Mouse (Mus musculus) myocyte (in vitro differentiated cells): ENCODE measurements around the gene Gm20388. TPM values are rescaled to one million over a fixed set of nuclear protein-coding genes. Genes with fewer than 3 reads are reported as not detected.

Source experiments
- H3K27me3 ChIP-seq: one replicate; pipeline ENCODE4 v1.6.1; 2011; ENCODE audit not compliant: control insufficient read depth, insufficient read depth, insufficient read length
- H3K36me3 ChIP-seq: one replicate; pipeline ENCODE4 v1.6.1; 2011; ENCODE audit not compliant: control insufficient read depth, insufficient read depth
- H3K4me2 ChIP-seq: one replicate; pipeline ENCODE4 v1.6.1; 2011; ENCODE audit warnings: low read depth, control low read depth
- H3K4me3 ChIP-seq: one replicate; pipeline ENCODE4 v1.5.1; 2011; ENCODE audit warnings: mild to moderate bottlenecking, control low read depth, moderate library complexity
- H3K79me2 ChIP-seq: one replicate; pipeline ENCODE4 v1.6.1; 2011; ENCODE audit not compliant: control insufficient read depth, insufficient read depth
- H3ac ChIP-seq: one replicate; pipeline ENCODE4 v1.6.1; 2011; ENCODE audit not compliant: control insufficient read depth, insufficient read length
- CEBPB ChIP-seq: IDR thresholded peaks from 2 replicates; pipeline ENCODE4 v1.6.1; 2011; ENCODE audit warnings: mild to moderate bottlenecking, moderate library complexity; ENCODE audit not compliant: poor library complexity, insufficient read depth, severe bottlenecking
- E2F4 ChIP-seq: IDR thresholded peaks from one replicate; pipeline ENCODE4 v1.6.1; 2011; ENCODE audit warnings: mild to moderate bottlenecking, control low read depth, moderate library complexity; ENCODE audit not compliant: insufficient read depth
- MAX ChIP-seq: IDR thresholded peaks from one replicate; pipeline ENCODE4 v1.6.1; 2011; ENCODE audit warnings: low read depth, mild to moderate bottlenecking, control low read depth
- MYOD1 ChIP-seq, 3 experiments: IDR thresholded peaks; one replicate each; pipeline ENCODE4 v1.6.1; 2011; ENCODE audit warnings: control low read depth in 2 of 3, low read depth in 2 of 3, mild to moderate bottlenecking in 2 of 3, moderate library complexity in 1 of 3; ENCODE audit not compliant: insufficient read length in 2 of 3, control insufficient read depth in 1 of 3
- MYOG ChIP-seq, 3 experiments: IDR thresholded peaks; one replicate each; pipeline ENCODE4 v1.6.1; 2011; ENCODE audit warnings: control low read depth in 2 of 3, low read depth in 2 of 3, mild to moderate bottlenecking in 2 of 3; ENCODE audit not compliant: insufficient read length in 2 of 3, control insufficient read depth in 1 of 3, insufficient read depth in 1 of 3
- POLR2A ChIP-seq: IDR thresholded peaks from one replicate; pipeline ENCODE4 v1.6.1; 2011; ENCODE audit warnings: low read depth, mild to moderate bottlenecking, control low read depth, moderate library complexity; ENCODE audit not compliant: insufficient read length
- POLR2AphosphoS2 ChIP-seq: IDR thresholded peaks from one replicate; pipeline ENCODE4 v1.6.1; 2011; ENCODE audit warnings: low read depth, control low read depth; ENCODE audit not compliant: insufficient read length
- REST ChIP-seq: IDR thresholded peaks from one replicate; pipeline ENCODE4 v1.6.1; 2011; ENCODE audit warnings: mild to moderate bottlenecking, control low read depth, moderate library complexity; ENCODE audit not compliant: insufficient read depth, insufficient read length
- SRF ChIP-seq: IDR thresholded peaks from one replicate; pipeline ENCODE4 v1.6.1; 2011; ENCODE audit warnings: low read depth; ENCODE audit not compliant: control insufficient read depth, insufficient read length
- TCF12 ChIP-seq: IDR thresholded peaks from one replicate; pipeline ENCODE4 v1.6.1; 2011; ENCODE audit warnings: mild to moderate bottlenecking, control low read depth; ENCODE audit not compliant: poor library complexity, insufficient read depth, severe bottlenecking
- TCF3 ChIP-seq: IDR thresholded peaks from one replicate; pipeline ENCODE4 v1.6.1; 2011; ENCODE audit warnings: low read depth, control low read depth; ENCODE audit not compliant: insufficient read length
- USF1 ChIP-seq: IDR thresholded peaks from one replicate; pipeline ENCODE4 v1.6.1; 2011; ENCODE audit warnings: low read depth, mild to moderate bottlenecking, control low read depth, moderate library complexity
- polyA plus RNA-seq: library from polyadenylated mRNA; unstranded; fragments of >200 nt; fragmentation: generic; extraction: Trizol; gene quantifications from one replicate; pipeline ENCODE4 v1.2.1, GENCODE M21; 2012; ENCODE audit warnings: missing spikeins

Gene Gm20388
- polyA plus RNA-seq, 1 experiment = 15.3 TPM

DNA sequence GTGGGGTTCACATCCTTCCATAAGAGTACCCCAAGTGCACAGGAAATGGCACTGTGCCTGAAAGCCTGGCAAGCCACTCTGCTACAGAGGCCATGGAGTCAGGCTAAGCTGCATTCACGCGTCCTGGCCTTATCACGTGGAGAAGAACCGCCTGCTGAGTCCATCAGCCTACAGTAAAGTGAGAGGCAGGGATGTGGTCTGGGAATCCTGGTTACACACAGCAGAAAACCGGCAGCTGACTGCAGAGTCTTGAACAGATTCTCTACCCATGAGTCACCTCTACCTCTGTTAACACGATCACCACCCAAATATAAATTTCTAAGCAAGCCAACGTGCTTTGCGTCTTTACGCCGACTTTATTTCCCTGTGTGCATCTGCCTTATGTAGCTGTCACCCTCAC is 2457.9 kb downstream of the Gm20388 start:
- Histone ChIP-seq H3K4me3 (no peak overlapping the region), H3K36me3 (no peaks in the 10 kb centered on the region), H3K27me3 (no peaks in the 10 kb centered on the region), H3K79me2 (no peaks in the 10 kb centered on the region), H3ac (no peak overlapping the region), H3K4me2 (peak overlapping the region; percentile 64)
- TF ChIP-seq USF1 (peak; percentile 86), MYOG (IDR thresholded peaks at IDR 0.05; ENCODE audit: control insufficient read depth in 1 of 3, insufficient read depth in 1 of 3, insufficient read length in 2 of 3, low read depth in 2 of 3) (peak in 1 of 3 experiments; percentile 51), MYOD1 (IDR thresholded peaks at IDR 0.05; ENCODE audit: control insufficient read depth in 1 of 3, insufficient read length in 2 of 3, low read depth in 2 of 3) (peak in 2 of 3 experiments; percentile 34 to 43), REST (no peak), TCF3 (no peak), E2F4 (no peak), SRF (no peak)

DNA sequence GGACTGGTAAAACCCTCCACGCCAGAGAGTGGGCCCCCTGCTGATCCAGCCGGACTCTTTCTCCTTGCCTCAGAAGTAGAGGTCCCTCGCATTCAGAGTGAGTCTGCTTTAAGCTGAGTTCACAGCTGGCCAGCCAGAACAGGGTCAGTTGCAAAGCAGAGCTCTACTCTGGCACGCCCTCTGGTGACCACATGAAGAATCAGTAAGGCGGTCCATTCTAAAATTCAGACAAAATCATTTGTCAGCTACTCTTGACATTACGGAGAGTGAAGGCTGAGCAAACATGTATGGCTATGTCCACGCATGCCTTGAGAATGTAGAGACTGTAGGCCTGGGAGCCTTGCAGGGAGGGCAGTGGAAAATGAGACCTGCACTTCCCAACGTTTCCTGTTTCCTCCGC is 2459.0 kb downstream of the Gm20388 start:
- peaks cover 3% of the 10 kb centered on the region for H3K36me3 ChIP-seq
- H3K79me2 ChIP-seq = no peaks in the 10 kb centered on the region
- no peaks in the 10 kb centered on the region for H3K27me3 ChIP-seq
- no peak overlapping the region for H3ac ChIP-seq
- H3K4me2 ChIP-seq = peak overlapping the region; percentile 64
- no peak overlapping the region for H3K4me3 ChIP-seq
- TF ChIP-seq MYOD1 (IDR thresholded peaks at IDR 0.05; ENCODE audit: control insufficient read depth in 1 of 3, insufficient read length in 2 of 3, low read depth in 2 of 3) (peak in 2 of 3 experiments; percentile 22 to 35), E2F4 (no peak), TCF3 (no peak), CEBPB (no peak), MYOG (IDR thresholded peaks at IDR 0.05; ENCODE audit: control insufficient read depth in 1 of 3, insufficient read depth in 1 of 3, insufficient read length in 2 of 3, low read depth in 2 of 3) (peak in 2 of 3 experiments; percentile 10 to 34)

- H3K27me3 ChIP-seq = no peaks in the 10 kb centered on the region
- no peak for TF ChIP-seq MAX
- no peak for TF ChIP-seq TCF12
- no peak for TF ChIP-seq POLR2AphosphoS2
- TF ChIP-seq SRF = no peak
- TF ChIP-seq E2F4 = no peak
- no peak for TF ChIP-seq POLR2A
- no peak for TF ChIP-seq TCF3
- TF ChIP-seq MYOG (IDR thresholded peaks at IDR 0.05; ENCODE audit: control insufficient read depth in 1 of 3, insufficient read depth in 1 of 3, insufficient read length in 2 of 3, low read depth in 2 of 3) = no peak
- no peak for TF ChIP-seq CEBPB
- no peak for TF ChIP-seq MYOD1 (IDR thresholded peaks at IDR 0.05; ENCODE audit: control insufficient read depth in 1 of 3, insufficient read length in 2 of 3, low read depth in 2 of 3)
- TF ChIP-seq USF1 = no peak
- TF ChIP-seq REST = no peak
- peaks cover 6% of the 10 kb centered on the region for H3K36me3 ChIP-seq
- no peak overlapping the region for H3K4me2 ChIP-seq
- H3K4me3 ChIP-seq = no peak overlapping the region
- no peak overlapping the region for H3ac ChIP-seq
- peaks cover 14% of the 10 kb centered on the region for H3K79me2 ChIP-seq
Measured at GRCm38 (mm10) chr8:122371706-122372105, 2461.1 kb downstream of the Gm20388 start.

DNA sequence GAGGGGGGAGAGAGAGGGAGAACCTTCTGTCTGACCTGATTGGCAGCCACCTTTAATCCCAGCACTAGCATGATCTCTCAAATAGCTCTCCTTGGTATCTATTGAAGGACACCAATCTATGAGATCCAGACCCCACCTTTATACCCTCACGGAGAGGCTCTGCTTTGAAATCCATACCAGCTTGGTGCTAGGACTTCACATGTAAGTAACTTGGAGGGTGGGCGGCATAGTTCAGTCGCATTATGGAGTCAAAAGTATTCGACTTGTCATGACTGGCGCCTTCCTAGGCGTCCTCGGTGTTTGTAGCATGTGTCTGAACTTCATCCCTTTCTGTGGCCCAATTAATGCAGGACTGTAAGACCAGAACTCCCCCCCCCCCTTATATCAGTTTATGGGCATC is 2464.7 kb downstream of the Gm20388 start:
- peaks cover 15% of the 10 kb centered on the region for H3K36me3 ChIP-seq
- no peak for TF ChIP-seq MAX
- no peak for TF ChIP-seq TCF3
- no peak for TF ChIP-seq MYOG (IDR thresholded peaks at IDR 0.05; ENCODE audit: control insufficient read depth in 1 of 3, insufficient read depth in 1 of 3, insufficient read length in 2 of 3, low read depth in 2 of 3)
- TF ChIP-seq USF1 = no peak
- no peak for TF ChIP-seq REST
- no peak for TF ChIP-seq POLR2AphosphoS2
- peak; percentile 8 for TF ChIP-seq POLR2A
- TF ChIP-seq TCF12 = no peak
- H3K4me2 ChIP-seq = peak overlapping the region; percentile 85
- H3K27me3 ChIP-seq = no peaks in the 10 kb centered on the region
- peaks cover 49% of the 10 kb centered on the region for H3K79me2 ChIP-seq
- no peak overlapping the region for H3ac ChIP-seq
- H3K4me3 ChIP-seq = peak overlapping the region; percentile 90

GRCm38 (mm10) chr8:122375751-122376364 is 2465.2 kb downstream of the Gm20388 start:
- peak overlapping the region; percentile 85 for H3K4me2 ChIP-seq
- H3K27me3 ChIP-seq = no peaks in the 10 kb centered on the region
- peaks cover 17% of the 10 kb centered on the region for H3K36me3 ChIP-seq
- peak overlapping the region; percentile 74 for H3ac ChIP-seq
- H3K79me2 ChIP-seq = peaks cover 54% of the 10 kb centered on the region
- TF ChIP-seq MAX (no peak), MYOD1 (IDR thresholded peaks at IDR 0.05; ENCODE audit: control insufficient read depth in 1 of 3, insufficient read length in 2 of 3, low read depth in 2 of 3) (no peak), USF1 (no peak), TCF3 (no peak), TCF12 (no peak), MYOG (IDR thresholded peaks at IDR 0.05; ENCODE audit: control insufficient read depth in 1 of 3, insufficient read depth in 1 of 3, insufficient read length in 2 of 3, low read depth in 2 of 3) (no peak), POLR2A (no peak), E2F4 (no peak), CEBPB (no peak), POLR2AphosphoS2 (no peak)
- peak overlapping the region; percentile 90 for H3K4me3 ChIP-seq
